Mouse (Mus musculus) midbrain, postnatal 0 days (tissue): ENCODE results near the gene Rnf168. TPM values are rescaled to one million over a fixed set of nuclear protein-coding genes. Genes with fewer than 3 reads are reported as not detected.

ENCODE experiments used
- ATAC-seq: fragments of 200-750 bp; cut with Nextera tagmentation; 2 replicates; pipeline ENCODE4 v1.8.0; 2017; ENCODE audit warnings: moderate number of reproducible peaks, mild to moderate bottlenecking, moderate TSS enrichment, moderate library complexity; ENCODE audit not compliant: low FRiP score
- DNase-seq: peaks from one replicate; pipeline ENCODE4 v3.0.0-alpha.2; 2015; ENCODE audit warnings: low spot score
- H3K27ac ChIP-seq: fragments of 300-500 bp; sonication (generic); 2 replicates; pipeline ENCODE4 v1.5.1; 2014; ENCODE audit warnings: low read depth, mild to moderate bottlenecking, low read length, mixed read lengths
- H3K27me3 ChIP-seq: fragments of 300-500 bp; sonication (generic); 2 replicates; pipeline ENCODE4 v1.6.1; 2014; ENCODE audit warnings: low read length, control low read depth, mixed read lengths; ENCODE audit not compliant: insufficient read depth
- H3K36me3 ChIP-seq: fragments of 300-500 bp; sonication (generic); 2 replicates; pipeline ENCODE4 v1.6.1; 2014; ENCODE audit warnings: low read length, control low read depth, mixed read lengths; ENCODE audit not compliant: insufficient read depth
- H3K4me1 ChIP-seq: fragments of 300-500 bp; sonication (generic); 2 replicates; pipeline ENCODE4 v1.6.1; 2014; ENCODE audit warnings: mild to moderate bottlenecking, control low read depth, antibody characterized with exemption, low read length, mixed read lengths; ENCODE audit not compliant: insufficient read depth
- H3K4me2 ChIP-seq: fragments of 300-500 bp; sonication (generic); 2 replicates; pipeline ENCODE4 v1.6.1; 2014; ENCODE audit warnings: low read depth, mild to moderate bottlenecking, low read length, mixed read lengths; ENCODE audit not compliant: poor library complexity, severe bottlenecking
- H3K4me3 ChIP-seq: fragments of 300-500 bp; sonication (generic); 2 replicates; pipeline ENCODE4 v1.5.1; 2014; ENCODE audit warnings: low read depth, mild to moderate bottlenecking, low read length, moderate library complexity
- H3K9ac ChIP-seq: fragments of 300-500 bp; sonication (generic); replicated peaks from 2 replicates; pipeline ENCODE4 v1.6.1; 2014; ENCODE audit warnings: mild to moderate bottlenecking, low read length, moderate library complexity, mixed read lengths; ENCODE audit not compliant: poor library complexity, severe bottlenecking
- H3K9me3 ChIP-seq: fragments of 300-500 bp; sonication (generic); 2 replicates; pipeline ENCODE4 v1.6.1; 2016; ENCODE audit warnings: low read length, control low read depth
- CTCF ChIP-seq: IDR thresholded peaks from 2 replicates; pipeline ENCODE4 v1.5.1; 2016; ENCODE audit warnings: antibody characterized with exemption, mild to moderate bottlenecking
- WGBS: fragments of 180-500 bp; shearing (Covaris S2); extraction: QIAGEN DNeasy Blood & Tissue Kit; methylation state at CpG from one replicate; pipeline ENCODE4 v1.1.7; 2014; 5-methylcytosine and 5-hydroxymethylcytosine counted together
- polyA plus RNA-seq: library from polyadenylated mRNA; unstranded; fragments of >200 nt; fragmentation: Nextera tagmentation; extraction: Ambion mirVana; gene quantifications from 2 replicates; pipeline ENCODE4 v1.2.1, GENCODE M21; 2015
- total RNA-seq: library from RNA; depleted of rRNA; stranded (reverse); fragments of >200 nt; gene quantifications from 2 replicates; pipeline ENCODE4 v1.2.3, GENCODE M21; 2014

Gene Rnf168
- total and polyA plus RNA-seq, 2 experiments from 2014 or later = 27.1 to 42.1 TPM

DNA sequence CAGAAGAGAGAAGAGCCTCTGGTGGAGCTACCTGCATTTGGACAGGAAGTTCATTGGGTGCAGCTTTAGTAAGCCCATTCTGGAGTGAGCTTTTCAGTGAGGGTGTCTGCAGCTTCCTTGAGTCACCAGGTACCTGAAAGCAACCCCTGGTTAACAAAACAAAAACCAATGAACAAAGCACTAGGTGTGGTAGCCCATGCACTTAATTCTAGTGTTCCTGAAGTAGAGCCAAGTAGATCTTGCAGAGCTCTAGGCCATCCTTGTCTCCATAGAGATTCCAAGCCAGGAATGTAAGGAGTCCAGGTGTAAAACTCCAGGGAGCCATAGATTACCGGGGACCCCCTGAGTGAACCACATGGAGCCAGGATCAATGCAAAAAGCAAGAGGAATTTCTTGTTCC, 25.8 kb downstream of the Rnf168 start:
- no peak overlapping the region for H3K4me2 ChIP-seq
- DNase-seq (no peak), ATAC-seq (no peak)
- H3K36me3 ChIP-seq = peaks cover 14% of the 10 kb centered on the region; the same call in 1 of the 2 replicates
- no peaks in the 10 kb centered on the region for H3K9me3 ChIP-seq
- WGBS = 42% methylated on average over 1 of the region's 1 CpGs
- H3K4me1 ChIP-seq = no peaks in the 10 kb centered on the region
- no peak overlapping the region for H3K4me3 ChIP-seq
- H3K27ac ChIP-seq = no peak overlapping the region
- H3K27me3 ChIP-seq = no peaks in the 10 kb centered on the region
- H3K9ac ChIP-seq = no peak overlapping the region
- no peak for TF ChIP-seq CTCF

GRCm38 (mm10) chr16:32303886-32304285, 26.6 kb downstream of the Rnf168 start:
- no peaks in the 10 kb centered on the region for H3K4me1 ChIP-seq
- WGBS = 96% methylated on average over 7 of the region's 7 CpGs
- ATAC-seq (no peak), DNase-seq (no peak)
- H3K27ac ChIP-seq = no peak overlapping the region
- H3K4me3 ChIP-seq = no peak overlapping the region
- H3K27me3 ChIP-seq = no peaks in the 10 kb centered on the region
- H3K9me3 ChIP-seq = no peaks in the 10 kb centered on the region
- no peak for TF ChIP-seq CTCF
- H3K9ac ChIP-seq = no peak overlapping the region
- peaks cover 7% of the 10 kb centered on the region; the same call in 1 of the 2 replicates for H3K36me3 ChIP-seq
- no peak overlapping the region for H3K4me2 ChIP-seq

DNA sequence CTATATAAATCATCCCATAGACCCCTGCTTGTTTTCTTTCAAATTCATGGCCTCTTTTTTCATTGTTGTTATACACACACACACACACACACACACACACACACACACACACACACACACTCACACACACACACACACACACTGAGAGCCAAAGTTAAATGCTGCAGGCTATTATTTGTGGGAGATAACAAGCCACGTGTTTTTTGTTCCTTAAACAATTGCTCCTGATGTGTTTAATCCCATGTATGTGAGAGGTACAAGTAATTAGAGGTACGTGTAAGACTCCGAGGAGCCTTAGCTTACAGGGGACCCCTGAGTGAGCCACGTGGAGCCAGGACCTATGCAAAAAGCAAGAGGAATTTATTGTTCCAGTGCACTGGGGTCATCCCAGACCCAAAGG, 34.7 kb downstream of the Rnf168 start:
- TF ChIP-seq CTCF = no peak
- H3K9me3 ChIP-seq = no peaks in the 10 kb centered on the region
- WGBS = 76% methylated on average over 4 of the region's 4 CpGs
- no peaks in the 10 kb centered on the region for H3K4me1 ChIP-seq
- no peak overlapping the region for H3K27ac ChIP-seq
- H3K36me3 ChIP-seq = no peaks in the 10 kb centered on the region
- no peak for ATAC-seq
- no peaks in the 10 kb centered on the region for H3K27me3 ChIP-seq
- H3K4me3 ChIP-seq = no peak overlapping the region
- H3K4me2 ChIP-seq = no peak overlapping the region
- no peak overlapping the region for H3K9ac ChIP-seq
- DNase-seq = no peak

GRCm38 (mm10) chr16:32312386-32312785, 35.1 kb downstream of the Rnf168 start:
- Histone ChIP-seq H3K27ac (no peak overlapping the region), H3K4me2 (no peak overlapping the region), H3K27me3 (no peaks in the 10 kb centered on the region), H3K4me3 (no peak overlapping the region), H3K9me3 (no peaks in the 10 kb centered on the region), H3K9ac (no peak overlapping the region), H3K36me3 (no peaks in the 10 kb centered on the region), H3K4me1 (no peaks in the 10 kb centered on the region)
- 61% methylated on average over 5 of the region's 5 CpGs for WGBS
- TF ChIP-seq CTCF = no peak
- ATAC-seq (no peak), DNase-seq (no peak)

DNA sequence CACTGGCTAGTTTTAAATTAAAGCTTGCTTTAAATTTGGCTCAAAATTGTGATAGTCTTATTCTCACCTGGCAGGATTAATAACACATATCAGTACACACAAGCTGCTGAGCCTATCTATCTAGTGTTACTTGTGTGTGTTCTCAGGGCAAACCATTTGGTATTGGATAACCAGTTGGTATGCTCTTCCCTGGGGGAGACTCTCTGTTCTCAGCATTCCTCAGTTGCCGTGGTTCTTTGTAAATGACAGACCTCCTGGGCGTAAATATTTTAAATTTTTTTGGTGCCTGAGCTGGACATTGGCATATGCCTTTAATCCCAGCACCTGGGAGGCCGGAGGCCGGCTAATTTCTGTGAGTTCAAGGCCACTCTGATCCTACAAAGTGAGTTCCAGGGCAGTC, 35.6 kb downstream of the Rnf168 start:
- 64% methylated on average over 4 of the region's 4 CpGs for WGBS
- DNase-seq = no peak
- no peak for ATAC-seq

DNA sequence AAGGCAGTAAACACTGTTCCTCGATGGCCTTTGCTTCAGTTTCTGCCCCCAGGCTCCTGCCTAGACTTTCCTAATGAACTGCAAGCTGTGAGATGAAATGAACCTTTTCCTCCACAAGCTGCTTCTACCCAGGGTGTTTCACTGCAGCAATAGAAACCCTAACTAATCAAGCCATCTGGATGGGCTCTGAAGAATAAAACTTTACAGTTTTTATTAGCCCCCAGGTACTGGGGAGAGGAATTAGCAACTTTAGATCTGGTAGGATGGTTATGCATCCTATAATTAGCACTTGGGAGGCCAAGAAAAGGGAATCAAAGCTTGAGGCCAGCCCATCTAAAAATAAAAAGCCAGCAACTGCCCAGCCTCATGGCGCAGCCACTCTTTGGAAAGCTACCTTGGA, 39.3 kb downstream of the Rnf168 start:
- no peak for TF ChIP-seq CTCF
- 67% methylated on average over 2 of the region's 2 CpGs for WGBS
- DNase-seq = peak; percentile 15
- no peaks in the 10 kb centered on the region for H3K9me3 ChIP-seq
- no peak overlapping the region for H3K4me3 ChIP-seq
- ATAC-seq = no peak
- no peak overlapping the region for H3K4me2 ChIP-seq
- no peak overlapping the region for H3K27ac ChIP-seq
- no peaks in the 10 kb centered on the region for H3K27me3 ChIP-seq
- no peaks in the 10 kb centered on the region for H3K4me1 ChIP-seq
- H3K36me3 ChIP-seq = no peaks in the 10 kb centered on the region
- no peak overlapping the region for H3K9ac ChIP-seq

More for the DNA sequence above, 35.6 kb downstream of the Rnf168 start:
- TF ChIP-seq CTCF = no peak
- no peak overlapping the region for H3K27ac ChIP-seq
- H3K4me3 ChIP-seq = no peak overlapping the region
- no peak overlapping the region for H3K9ac ChIP-seq
- H3K27me3 ChIP-seq = no peaks in the 10 kb centered on the region
- no peak overlapping the region for H3K4me2 ChIP-seq
- H3K4me1 ChIP-seq = no peaks in the 10 kb centered on the region
- no peaks in the 10 kb centered on the region for H3K36me3 ChIP-seq
- no peaks in the 10 kb centered on the region for H3K9me3 ChIP-seq
